Mouse (Mus musculus) heart, embryonic 14.5 days (tissue): ENCODE data around the gene Wbp1l. TPM values are rescaled to one million over a fixed set of nuclear protein-coding genes. Genes with fewer than 3 reads are reported as not detected.

Experiments
- ATAC-seq: fragments of 200-750 bp; cut with Nextera tagmentation; 2 replicates; pipeline ENCODE4 v1.8.0; 2017; ENCODE audit warnings: low read depth, moderate TSS enrichment; ENCODE audit not compliant: insufficient number of reproducible peaks, insufficient read depth, low FRiP score
- H3K27ac ChIP-seq, 2 experiments: fragments of 200-500 bp in 1 of 2; fragments of 300-500 bp in 1 of 2; sonication (generic) in 1 of 2; replicated peaks in 1 of 2; 2 replicates each; pipeline ENCODE4 v1.5.1; 2012 to 2014; ENCODE audit warnings: low read depth in 2 of 2, low read length in 2 of 2, control low read depth in 1 of 2, mild to moderate bottlenecking in 1 of 2, mixed read lengths in 1 of 2; ENCODE audit not compliant: control insufficient read depth in 1 of 2, insufficient read depth in 1 of 2
- H3K27me3 ChIP-seq: fragments of 300-500 bp; sonication (generic); 2 replicates; pipeline ENCODE4 v1.6.1; 2014; ENCODE audit warnings: mild to moderate bottlenecking, low read length, control low read depth; ENCODE audit not compliant: control insufficient read depth, insufficient read depth
- H3K36me3 ChIP-seq: fragments of 300-500 bp; sonication (generic); 2 replicates; pipeline ENCODE4 v1.6.1; 2014; ENCODE audit warnings: mild to moderate bottlenecking, control low read depth, low read length, mixed read lengths; ENCODE audit not compliant: control insufficient read depth, insufficient read depth
- H3K4me1 ChIP-seq, 2 experiments: fragments of 200-500 bp in 1 of 2; fragments of 300-500 bp in 1 of 2; sonication (generic) in 1 of 2; 2 replicates each; pipeline ENCODE4 v1.6.1; 2012 to 2014; ENCODE audit warnings: low read length in 2 of 2, control low read depth in 1 of 2, mixed read lengths in 1 of 2; ENCODE audit not compliant: control insufficient read depth in 2 of 2, insufficient read depth in 2 of 2
- H3K4me2 ChIP-seq: fragments of 300-500 bp; sonication (generic); 2 replicates; pipeline ENCODE4 v1.6.1; 2014; ENCODE audit warnings: mild to moderate bottlenecking, low read length
- H3K4me3 ChIP-seq, 2 experiments: fragments of 200-500 bp in 1 of 2; fragments of 300-500 bp in 1 of 2; sonication (generic) in 1 of 2; 2 replicates each; pipeline ENCODE4 v1.5.1; 2012 to 2014; ENCODE audit warnings: low read length in 2 of 2, mild to moderate bottlenecking in 2 of 2, control low read depth in 1 of 2, low read depth in 1 of 2, moderate library complexity in 1 of 2; ENCODE audit not compliant: control insufficient read depth in 1 of 2, insufficient read depth in 1 of 2
- H3K9ac ChIP-seq: fragments of 300-500 bp; sonication (generic); 2 replicates; pipeline ENCODE4 v1.6.1; 2014; ENCODE audit warnings: mild to moderate bottlenecking, low read length
- H3K9me3 ChIP-seq: fragments of 300-500 bp; sonication (generic); 2 replicates; pipeline ENCODE4 v1.6.1; 2016; ENCODE audit warnings: low read length, control low read depth; ENCODE audit not compliant: control insufficient read depth
- WGBS: fragments of 180-500 bp; shearing (Covaris S2); extraction: QIAGEN DNeasy Blood & Tissue Kit; methylation state at CpG from one replicate; pipeline ENCODE4 v1.1.7; 2014; 5-methylcytosine and 5-hydroxymethylcytosine counted together
- polyA plus RNA-seq: library from polyadenylated mRNA; unstranded; fragments of >200 nt; fragmentation: Nextera tagmentation; extraction: Ambion mirVana; gene quantifications from 2 replicates; pipeline ENCODE4 v1.2.1, GENCODE M21; 2014

The Wbp1l gene
- polyA plus RNA-seq, 1 experiment from 2014 or later = 48.8 TPM

- Histone ChIP-seq H3K27ac (peak overlapping the region; percentile 54 to 61), H3K36me3 (peaks cover 20% of the 10 kb centered on the region), H3K27me3 (no peaks in the 10 kb centered on the region), H3K9me3 (no peaks in the 10 kb centered on the region), H3K9ac (peak overlapping the region; percentile 91), H3K4me2 (peak overlapping the region; percentile 93), H3K4me1 (peaks cover 3 to 20% of the 10 kb centered on the region in 2 experiments; a peak in 3 of 4 replicates), H3K4me3 (peak overlapping the region; percentile 98 to 99)
- ATAC-seq = no peak
- WGBS = 17% methylated on average over 22 of the region's 22 CpGs
Observed at GRCm38 (mm10) chr19:46599375-46600256, 732 bp downstream of the Wbp1l start.

- 66% methylated on average over 4 of the region's 4 CpGs for WGBS
- H3K27ac ChIP-seq = no peak overlapping the region
- H3K36me3 ChIP-seq = peaks cover 17% of the 10 kb centered on the region; the same call in 1 of the 2 replicates
- peaks cover 3 to 20% of the 10 kb centered on the region in 2 experiments; a peak in 3 of 4 replicates for H3K4me1 ChIP-seq
- peak overlapping the region in 1 of 2 experiments; percentile 99; a peak in 3 of 4 replicates for H3K4me3 ChIP-seq
- no peaks in the 10 kb centered on the region for H3K27me3 ChIP-seq
- peak overlapping the region; percentile 91; the same call in 1 of the 2 replicates for H3K9ac ChIP-seq
- no peak for ATAC-seq
- H3K4me2 ChIP-seq = peak overlapping the region; percentile 93
- no peaks in the 10 kb centered on the region for H3K9me3 ChIP-seq
Observed at GRCm38 (mm10) chr19:46600371-46600770, 1.5 kb downstream of the Wbp1l start.

- peak overlapping the region; percentile 93 for H3K4me2 ChIP-seq
- H3K36me3 ChIP-seq = peaks cover 24% of the 10 kb centered on the region
- WGBS = 65% methylated on average over 14 of the region's 14 CpGs
- no peak for ATAC-seq
- H3K4me3 ChIP-seq = no peak overlapping the region
- no peak overlapping the region for H3K27ac ChIP-seq
- H3K4me1 ChIP-seq = peaks cover 3 to 20% of the 10 kb centered on the region in 2 experiments; a peak in 3 of 4 replicates
- H3K9me3 ChIP-seq = no peaks in the 10 kb centered on the region
- H3K27me3 ChIP-seq = no peaks in the 10 kb centered on the region
- H3K9ac ChIP-seq = 0 out of 2 replicates have a peak overlapping the region, but pooled peaks have one; percentile 11
Observed at GRCm38 (mm10) chr19:46601491-46601890, 2.6 kb downstream of the Wbp1l start.

- Histone ChIP-seq H3K27ac (no peak overlapping the region), H3K4me1 (peaks cover 3 to 22% of the 10 kb centered on the region in 2 experiments; a peak in 3 of 4 replicates), H3K4me3 (no peak overlapping the region), H3K4me2 (no peak overlapping the region), H3K9ac (no peak overlapping the region), H3K9me3 (no peaks in the 10 kb centered on the region), H3K27me3 (no peaks in the 10 kb centered on the region), H3K36me3 (peaks cover 32% of the 10 kb centered on the region)
- ATAC-seq = no peak
- 86% methylated on average over 4 of the region's 4 CpGs for WGBS
Observed at GRCm38 (mm10) chr19:46602406-46602805, 3.5 kb downstream of the Wbp1l start.

- WGBS = 89% methylated on average over 13 of the region's 13 CpGs
- Histone ChIP-seq H3K4me1 (peaks cover 6 to 27% of the 10 kb centered on the region in 2 experiments), H3K9me3 (no peaks in the 10 kb centered on the region), H3K4me2 (no peak overlapping the region), H3K27ac (no peak overlapping the region), H3K4me3 (no peak overlapping the region), H3K9ac (no peak overlapping the region), H3K27me3 (no peaks in the 10 kb centered on the region), H3K36me3 (peaks cover 44% of the 10 kb centered on the region)
- no peak for ATAC-seq
Observed at GRCm38 (mm10) chr19:46606718-46607117, 7.8 kb downstream of the Wbp1l start.

- ATAC-seq = no peak
- no peak overlapping the region for H3K27ac ChIP-seq
- no peak overlapping the region for H3K4me3 ChIP-seq
- no peaks in the 10 kb centered on the region for H3K9me3 ChIP-seq
- H3K36me3 ChIP-seq = peaks cover 42% of the 10 kb centered on the region
- no peak overlapping the region for H3K9ac ChIP-seq
- WGBS = 40% methylated on average over 7 of the region's 7 CpGs
- H3K27me3 ChIP-seq = no peaks in the 10 kb centered on the region
- no peak overlapping the region for H3K4me2 ChIP-seq
- H3K4me1 ChIP-seq = peaks cover 6 to 24% of the 10 kb centered on the region in 2 experiments
Observed at GRCm38 (mm10) chr19:46607424-46607823, 8.5 kb downstream of the Wbp1l start.

GRCm38 (mm10) chr19:46608158-46608557 lies 9.3 kb downstream of the Wbp1l start:
- Histone ChIP-seq H3K4me1 (peaks cover 6 to 24% of the 10 kb centered on the region in 2 experiments), H3K36me3 (peaks cover 38% of the 10 kb centered on the region), H3K27ac (no peak overlapping the region), H3K4me2 (no peak overlapping the region), H3K9ac (no peak overlapping the region), H3K27me3 (no peaks in the 10 kb centered on the region), H3K4me3 (no peak overlapping the region), H3K9me3 (no peaks in the 10 kb centered on the region)
- ATAC-seq = no peak
- WGBS = 96% methylated on average over 7 of the region's 7 CpGs
